Mouse (Mus musculus) forebrain, embryonic 11.5 days (tissue): ENCODE data around the gene Uba5. TPM values are rescaled to one million over a fixed set of nuclear protein-coding genes. Genes with fewer than 3 reads are reported as not detected.
A peak's percentile ranks its signal among the peaks of the same experiment; 100 is the strongest.

ENCODE experiments used
- ATAC-seq: fragments of 200-750 bp; cut with Nextera tagmentation; replicated peaks from 2 replicates; pipeline ENCODE4 v1.8.0; 2017; ENCODE audit warnings: moderate TSS enrichment; ENCODE audit not compliant: low FRiP score
- DNase-seq: peaks from one replicate; pipeline ENCODE4 v3.0.0-alpha.2; 2017; ENCODE audit warnings: low spot score
- H3K27ac ChIP-seq: fragments of 300-500 bp; sonication (generic); 2 replicates; pipeline ENCODE4 v1.5.1; 2014; ENCODE audit warnings: low read depth, low read length
- H3K27me3 ChIP-seq: fragments of 300-500 bp; sonication (generic); 2 replicates; pipeline ENCODE4 v1.6.1; 2014; ENCODE audit warnings: mild to moderate bottlenecking, low read length, mixed read lengths; ENCODE audit not compliant: control insufficient read depth, insufficient read depth
- H3K36me3 ChIP-seq: fragments of 300-500 bp; sonication (generic); 2 replicates; pipeline ENCODE4 v1.6.1; 2014; ENCODE audit warnings: mild to moderate bottlenecking, low read length, moderate library complexity, mixed read lengths; ENCODE audit not compliant: control insufficient read depth, insufficient read depth
- H3K4me1 ChIP-seq: fragments of 300-500 bp; sonication (generic); replicated peaks from 2 replicates; pipeline ENCODE4 v1.6.1; 2014; ENCODE audit warnings: low read length, mixed read lengths; ENCODE audit not compliant: control insufficient read depth, insufficient read depth
- H3K4me2 ChIP-seq: fragments of 300-500 bp; sonication (generic); 2 replicates; pipeline ENCODE4 v1.6.1; 2014; ENCODE audit warnings: low read depth, mild to moderate bottlenecking, low read length, moderate library complexity, mixed read lengths; ENCODE audit not compliant: severe bottlenecking
- H3K4me3 ChIP-seq: fragments of 300-500 bp; sonication (generic); 2 replicates; pipeline ENCODE4 v1.5.1; 2014; ENCODE audit warnings: low read depth, low read length
- H3K9ac ChIP-seq: fragments of 300-500 bp; sonication (generic); 2 replicates; pipeline ENCODE4 v1.6.1; 2014; ENCODE audit warnings: low read length
- H3K9me3 ChIP-seq: fragments of 300-500 bp; sonication (generic); 2 replicates; pipeline ENCODE4 v1.6.1; 2016; ENCODE audit warnings: low read length, mixed read lengths; ENCODE audit not compliant: control insufficient read depth
- WGBS: fragments of 180-500 bp; shearing (Covaris S2); extraction: QIAGEN DNeasy Blood & Tissue Kit; methylation state at CpG from one replicate; pipeline ENCODE4 v1.1.7; 2014; 5-methylcytosine and 5-hydroxymethylcytosine counted together
- polyA plus RNA-seq: library from polyadenylated mRNA; unstranded; fragments of >200 nt; fragmentation: Nextera tagmentation; extraction: Ambion mirVana; gene quantifications from 2 replicates; pipeline ENCODE4 v1.2.1, GENCODE M21; 2014

The Uba5 gene
- 58.1 and 58.2 TPM in 2 replicates for polyA plus RNA-seq

- H3K9me3 ChIP-seq: no peaks in the 10 kb centered on the region
- peak within 1 kb of the TSS; percentile 78 for H3K9ac ChIP-seq
- no peaks in the 10 kb centered on the region for H3K27me3 ChIP-seq
- H3K4me2 ChIP-seq: peak within 1 kb of the TSS; percentile 82
- H3K36me3 ChIP-seq: no peaks in the 10 kb centered on the region
- H3K27ac ChIP-seq: no peak within 1 kb of the TSS
- ATAC-seq: peak; percentile 73
- DNase-seq: peak; percentile 83
- WGBS: under 1% methylated on average over 59 of the region's 59 CpGs
- peaks cover 9% of the 10 kb centered on the region for H3K4me1 ChIP-seq
- H3K4me3 ChIP-seq: peak within 1 kb of the TSS; percentile 95
Observed at GRCm38 (mm10) chr9:104062430-104063243, at the start of gene Uba5. Gene Uba5, minus strand, starts transcription at chr9:104063134.

GRCm38 (mm10) chr9:104109151-104109550 is 46.2 kb upstream of the Uba5 start:
- Histone ChIP-seq H3K9ac (no peak overlapping the region), H3K27me3 (no peaks in the 10 kb centered on the region), H3K9me3 (no peaks in the 10 kb centered on the region), H3K36me3 (no peaks in the 10 kb centered on the region), H3K4me1 (no peaks in the 10 kb centered on the region), H3K4me2 (no peak overlapping the region), H3K4me3 (no peak overlapping the region), H3K27ac (no peak overlapping the region)
- no peak for ATAC-seq
- DNase-seq: no peak
- WGBS: 92% methylated on average over 5 of the region's 5 CpGs

GRCm38 (mm10) chr9:104108571-104109143 is 45.7 kb upstream of the Uba5 start:
- H3K36me3 ChIP-seq: no peaks in the 10 kb centered on the region
- no peak overlapping the region for H3K4me2 ChIP-seq
- WGBS: 72% methylated on average over 2 of the region's 2 CpGs
- H3K4me3 ChIP-seq: no peak overlapping the region
- no peak for DNase-seq
- H3K9me3 ChIP-seq: no peaks in the 10 kb centered on the region
- no peaks in the 10 kb centered on the region for H3K4me1 ChIP-seq
- no peaks in the 10 kb centered on the region for H3K27me3 ChIP-seq
- no peak for ATAC-seq
- H3K27ac ChIP-seq: no peak overlapping the region
- no peak overlapping the region for H3K9ac ChIP-seq

- Histone ChIP-seq H3K27ac (no peak overlapping the region), H3K9ac (no peak overlapping the region), H3K4me3 (no peak overlapping the region), H3K4me2 (no peak overlapping the region), H3K9me3 (no peaks in the 10 kb centered on the region), H3K4me1 (no peaks in the 10 kb centered on the region; the same call in 1 of the 2 replicates), H3K27me3 (no peaks in the 10 kb centered on the region), H3K36me3 (no peaks in the 10 kb centered on the region)
- WGBS: 90% methylated on average over 6 of the region's 6 CpGs
- ATAC-seq (no peak), DNase-seq (no peak)
Observed at GRCm38 (mm10) chr9:104107482-104107881, 44.5 kb upstream of the Uba5 start.

- Histone ChIP-seq H3K9ac (no peak overlapping the region), H3K4me3 (no peak overlapping the region), H3K4me1 (no peaks in the 10 kb centered on the region; the same call in 1 of the 2 replicates), H3K36me3 (no peaks in the 10 kb centered on the region), H3K27me3 (no peaks in the 10 kb centered on the region), H3K9me3 (no peaks in the 10 kb centered on the region), H3K27ac (no peak overlapping the region), H3K4me2 (no peak overlapping the region)
- DNase-seq: no peak
- 86% methylated on average over 9 of the region's 9 CpGs for WGBS
- ATAC-seq: no peak
Observed at GRCm38 (mm10) chr9:104106930-104107329, 44.0 kb upstream of the Uba5 start.

- no peak for ATAC-seq
- 90% methylated on average over 2 of the region's 2 CpGs for WGBS
- H3K4me3 ChIP-seq: no peak overlapping the region
Observed at GRCm38 (mm10) chr9:104104986-104105385, 42.1 kb upstream of the Uba5 start.

GRCm38 (mm10) chr9:104102901-104103300 is 40.0 kb upstream of the Uba5 start:
- Histone ChIP-seq H3K36me3 (no peaks in the 10 kb centered on the region), H3K4me1 (no peaks in the 10 kb centered on the region; the same call in 1 of the 2 replicates), H3K9me3 (no peaks in the 10 kb centered on the region), H3K9ac (no peak overlapping the region), H3K27ac (no peak overlapping the region), H3K4me2 (no peak overlapping the region), H3K4me3 (no peak overlapping the region), H3K27me3 (no peaks in the 10 kb centered on the region)
- no peak for DNase-seq
- 18% methylated on average over 2 of the region's 2 CpGs for WGBS
- no peak for ATAC-seq

More at GRCm38 (mm10) chr9:104104986-104105385, 42.1 kb upstream of the Uba5 start:
- H3K4me1 ChIP-seq: no peaks in the 10 kb centered on the region; the same call in 1 of the 2 replicates
- no peak for DNase-seq
- no peak overlapping the region for H3K9ac ChIP-seq
- H3K36me3 ChIP-seq: no peaks in the 10 kb centered on the region
- no peaks in the 10 kb centered on the region for H3K27me3 ChIP-seq
- no peak overlapping the region for H3K4me2 ChIP-seq
- H3K27ac ChIP-seq: no peak overlapping the region
- no peaks in the 10 kb centered on the region for H3K9me3 ChIP-seq

- 38% methylated on average over 6 of the region's 6 CpGs for WGBS
- no peak overlapping the region for H3K27ac ChIP-seq
- H3K4me2 ChIP-seq: no peak overlapping the region
Observed at GRCm38 (mm10) chr9:104102301-104102700, 39.4 kb upstream of the Uba5 start.

More at GRCm38 (mm10) chr9:104102301-104102700, 39.4 kb upstream of the Uba5 start:
- no peaks in the 10 kb centered on the region; the same call in 1 of the 2 replicates for H3K4me1 ChIP-seq
- ATAC-seq (no peak), DNase-seq (no peak)
- H3K27me3 ChIP-seq: no peaks in the 10 kb centered on the region
- H3K4me3 ChIP-seq: no peak overlapping the region
- no peak overlapping the region for H3K9ac ChIP-seq
- H3K9me3 ChIP-seq: no peaks in the 10 kb centered on the region
- no peaks in the 10 kb centered on the region for H3K36me3 ChIP-seq
